Mouse (Mus musculus): ENCODE data around the gene Sohlh2. TPM values are rescaled to one million over a fixed set of nuclear protein-coding genes. Genes with fewer than 3 reads are reported as not detected.
"Not testable (repeated sequence)": the region's sequence is repeated elsewhere in the genome, so short reads cannot be mapped to it uniquely, and the experiment has no call there.

Sohlh2 gene
- polyA plus RNA-seq, 1 experiment from 2014 or later = 0.06 TPM

- H3K27ac ChIP-seq = no peak overlapping the region
- no peak overlapping the region for H3K4me2 ChIP-seq (replicated peaks)
- no peak for ATAC-seq
- H3K27me3 ChIP-seq (replicated peaks) = no peaks in the 10 kb centered on the region
- H3K36me3 ChIP-seq = no peaks in the 10 kb centered on the region
- 58% methylated on average over 4 of the region's 4 CpGs for WGBS
- no peak overlapping the region for H3K4me3 ChIP-seq (replicated peaks)
- no peaks in the 10 kb centered on the region for H3K9me3 ChIP-seq
- no peaks in the 10 kb centered on the region for H3K4me1 ChIP-seq (replicated peaks)
- H3K9ac ChIP-seq = no peak overlapping the region
These were observed 18.3 kb upstream of the Sohlh2 start for GRCm38 (mm10) chr3:55163510-55163909.

GRCm38 (mm10) chr3:55172478-55172877 is 9.3 kb upstream of the Sohlh2 start:
- Histone ChIP-seq H3K4me1 (replicated peaks) (no peaks in the 10 kb centered on the region), H3K9me3 (no peaks in the 10 kb centered on the region), H3K27ac (no peak overlapping the region), H3K9ac (no peak overlapping the region), H3K27me3 (replicated peaks) (no peaks in the 10 kb centered on the region), H3K4me3 (replicated peaks) (no peak overlapping the region), H3K36me3 (no peaks in the 10 kb centered on the region), H3K4me2 (replicated peaks) (no peak overlapping the region)
- WGBS = 66% methylated on average over 3 of the region's 3 CpGs
- no peak for ATAC-seq

GRCm38 (mm10) chr3:55177271-55177670 is 4.6 kb upstream of the Sohlh2 start:
- H3K4me2 ChIP-seq (replicated peaks) = no peak overlapping the region
- H3K9ac ChIP-seq = no peak overlapping the region
- H3K27ac ChIP-seq = no peak overlapping the region
- H3K4me3 ChIP-seq (replicated peaks) = no peak overlapping the region
- H3K4me1 ChIP-seq (replicated peaks) = no peaks in the 10 kb centered on the region
- no peaks in the 10 kb centered on the region for H3K9me3 ChIP-seq
- 37% methylated on average over 6 of the region's 6 CpGs for WGBS
- no peaks in the 10 kb centered on the region for H3K36me3 ChIP-seq
- H3K27me3 ChIP-seq (replicated peaks) = no peaks in the 10 kb centered on the region
- ATAC-seq = no peak

- no peak for ATAC-seq
- Histone ChIP-seq H3K4me1 (replicated peaks) (no peaks in the 10 kb centered on the region), H3K27me3 (replicated peaks) (no peaks in the 10 kb centered on the region), H3K9ac (no peak overlapping the region), H3K9me3 (no peaks in the 10 kb centered on the region), H3K4me2 (replicated peaks) (no peak overlapping the region), H3K4me3 (replicated peaks) (no peak overlapping the region), H3K36me3 (no peaks in the 10 kb centered on the region), H3K27ac (no peak overlapping the region)
- WGBS = 64% methylated on average over 4 of the region's 4 CpGs
These were observed 9.8 kb downstream of the Sohlh2 start for GRCm38 (mm10) chr3:55191668-55192067.

- H3K27ac ChIP-seq = no peak overlapping the region
- no peaks in the 10 kb centered on the region for H3K4me1 ChIP-seq (replicated peaks)
- H3K36me3 ChIP-seq = no peaks in the 10 kb centered on the region
- no peak for ATAC-seq
- H3K9me3 ChIP-seq = no peaks in the 10 kb centered on the region
- 53% methylated on average over 2 of the region's 2 CpGs for WGBS
- H3K4me2 ChIP-seq (replicated peaks) = no peak overlapping the region
- H3K4me3 ChIP-seq (replicated peaks) = no peak overlapping the region
- no peak overlapping the region for H3K9ac ChIP-seq
- H3K27me3 ChIP-seq (replicated peaks) = no peaks in the 10 kb centered on the region
These were observed 11.5 kb downstream of the Sohlh2 start for GRCm38 (mm10) chr3:55193351-55193750.

- 85% methylated on average over 8 of the region's 8 CpGs for WGBS
- no peak overlapping the region for H3K4me3 ChIP-seq (replicated peaks)
- no peaks in the 10 kb centered on the region for H3K27me3 ChIP-seq (replicated peaks)
These were observed 13.0 kb downstream of the Sohlh2 start for GRCm38 (mm10) chr3:55194792-55195191.

GRCm38 (mm10) chr3:55195581-55196327 is 13.9 kb downstream of the Sohlh2 start:
- Histone ChIP-seq H3K9ac (no peak overlapping the region), H3K4me1 (replicated peaks) (no peaks in the 10 kb centered on the region), H3K27ac (no peak overlapping the region), H3K36me3 (no peaks in the 10 kb centered on the region), H3K27me3 (replicated peaks) (no peaks in the 10 kb centered on the region), H3K4me3 (replicated peaks) (no peak overlapping the region), H3K4me2 (replicated peaks) (no peak overlapping the region), H3K9me3 (no peaks in the 10 kb centered on the region)
- ATAC-seq = no peak
- 64% methylated on average over 5 of the region's 5 CpGs for WGBS

More at GRCm38 (mm10) chr3:55194792-55195191, 13.0 kb downstream of the Sohlh2 start:
- H3K36me3 ChIP-seq = no peaks in the 10 kb centered on the region
- H3K4me1 ChIP-seq (replicated peaks) = no peaks in the 10 kb centered on the region
- no peaks in the 10 kb centered on the region for H3K9me3 ChIP-seq
- no peak overlapping the region for H3K4me2 ChIP-seq (replicated peaks)
- ATAC-seq = no peak
- H3K27ac ChIP-seq = no peak overlapping the region
- H3K9ac ChIP-seq = no peak overlapping the region

- Histone ChIP-seq H3K4me2 (replicated peaks) (no peak overlapping the region), H3K27me3 (replicated peaks) (no peaks in the 10 kb centered on the region), H3K36me3 (no peaks in the 10 kb centered on the region), H3K9me3 (no peaks in the 10 kb centered on the region), H3K9ac (no peak overlapping the region), H3K4me3 (replicated peaks) (no peak overlapping the region), H3K4me1 (replicated peaks) (no peaks in the 10 kb centered on the region), H3K27ac (no peak overlapping the region)
- 56% methylated on average over 2 of the region's 2 CpGs for WGBS
- no peak for ATAC-seq
These were observed 14.5 kb downstream of the Sohlh2 start for GRCm38 (mm10) chr3:55196328-55196710.

- H3K27ac ChIP-seq; H3K27me3 ChIP-seq (replicated peaks); H3K4me3 ChIP-seq (replicated peaks); H3K4me2 ChIP-seq (replicated peaks); H3K36me3 ChIP-seq; H3K9me3 ChIP-seq; H3K4me1 ChIP-seq (replicated peaks); ATAC-seq; H3K9ac ChIP-seq: not testable (repeated sequence)
- WGBS = 92% methylated on average over 11 of the region's 11 CpGs
These were observed 21.8 kb downstream of the Sohlh2 start for GRCm38 (mm10) chr3:55203621-55204020.

- ATAC-seq = no peak
- H3K9ac ChIP-seq = no peak overlapping the region
- 95% methylated on average over 2 of the region's 2 CpGs for WGBS
- H3K4me3 ChIP-seq (replicated peaks) = no peak overlapping the region
- H3K27ac ChIP-seq = no peak overlapping the region
- H3K4me1 ChIP-seq (replicated peaks) = no peaks in the 10 kb centered on the region
- no peaks in the 10 kb centered on the region for H3K27me3 ChIP-seq (replicated peaks)
- no peak overlapping the region for H3K4me2 ChIP-seq (replicated peaks)
- no peaks in the 10 kb centered on the region for H3K9me3 ChIP-seq
- no peaks in the 10 kb centered on the region for H3K36me3 ChIP-seq
These were observed 24.6 kb downstream of the Sohlh2 start for GRCm38 (mm10) chr3:55206413-55206812.

- Histone ChIP-seq H3K36me3 (no peaks in the 10 kb centered on the region), H3K4me1 (replicated peaks) (no peaks in the 10 kb centered on the region), H3K9ac (no peak overlapping the region), H3K4me3 (replicated peaks) (no peak overlapping the region), H3K27me3 (replicated peaks) (no peaks in the 10 kb centered on the region), H3K9me3 (no peaks in the 10 kb centered on the region), H3K27ac (no peak overlapping the region), H3K4me2 (replicated peaks) (no peak overlapping the region)
- no peak for ATAC-seq
- 61% methylated on average over 6 of the region's 6 CpGs for WGBS
These were observed 25.8 kb downstream of the Sohlh2 start for GRCm38 (mm10) chr3:55207665-55208064.

GRCm38 (mm10) chr3:55212254-55212653 is 30.4 kb downstream of the Sohlh2 start:
- Histone ChIP-seq H3K4me2 (replicated peaks) (no peak overlapping the region), H3K27ac (no peak overlapping the region), H3K27me3 (replicated peaks) (no peaks in the 10 kb centered on the region), H3K36me3 (no peaks in the 10 kb centered on the region), H3K9me3 (no peaks in the 10 kb centered on the region), H3K4me3 (replicated peaks) (no peak overlapping the region), H3K9ac (no peak overlapping the region), H3K4me1 (replicated peaks) (no peaks in the 10 kb centered on the region)
- no peak for ATAC-seq
- 23% methylated on average over 2 of the region's 2 CpGs for WGBS

GRCm38 (mm10) chr3:55213785-55214184 is 32.0 kb downstream of the Sohlh2 start:
- H3K9me3 ChIP-seq = no peaks in the 10 kb centered on the region
- no peak for ATAC-seq
- no peak overlapping the region for H3K27ac ChIP-seq

More at GRCm38 (mm10) chr3:55213785-55214184, 32.0 kb downstream of the Sohlh2 start:
- no peak overlapping the region for H3K9ac ChIP-seq
- 48% methylated on average over 4 of the region's 4 CpGs for WGBS
- no peaks in the 10 kb centered on the region for H3K36me3 ChIP-seq
- H3K4me2 ChIP-seq (replicated peaks) = no peak overlapping the region
- no peaks in the 10 kb centered on the region for H3K4me1 ChIP-seq (replicated peaks)
- H3K4me3 ChIP-seq (replicated peaks) = no peak overlapping the region
- no peaks in the 10 kb centered on the region for H3K27me3 ChIP-seq (replicated peaks)

Data from intestine, embryonic 15.5 days (tissue).